Mouse (Mus musculus): ENCODE measurements at regions not wholly inside any gene's neighbourhood (a gene's known extent, or its start where the extent isn't known, plus 50 kb on each side); places are given as distances from the start of the nearest gene placed in this dataset.

DNA sequence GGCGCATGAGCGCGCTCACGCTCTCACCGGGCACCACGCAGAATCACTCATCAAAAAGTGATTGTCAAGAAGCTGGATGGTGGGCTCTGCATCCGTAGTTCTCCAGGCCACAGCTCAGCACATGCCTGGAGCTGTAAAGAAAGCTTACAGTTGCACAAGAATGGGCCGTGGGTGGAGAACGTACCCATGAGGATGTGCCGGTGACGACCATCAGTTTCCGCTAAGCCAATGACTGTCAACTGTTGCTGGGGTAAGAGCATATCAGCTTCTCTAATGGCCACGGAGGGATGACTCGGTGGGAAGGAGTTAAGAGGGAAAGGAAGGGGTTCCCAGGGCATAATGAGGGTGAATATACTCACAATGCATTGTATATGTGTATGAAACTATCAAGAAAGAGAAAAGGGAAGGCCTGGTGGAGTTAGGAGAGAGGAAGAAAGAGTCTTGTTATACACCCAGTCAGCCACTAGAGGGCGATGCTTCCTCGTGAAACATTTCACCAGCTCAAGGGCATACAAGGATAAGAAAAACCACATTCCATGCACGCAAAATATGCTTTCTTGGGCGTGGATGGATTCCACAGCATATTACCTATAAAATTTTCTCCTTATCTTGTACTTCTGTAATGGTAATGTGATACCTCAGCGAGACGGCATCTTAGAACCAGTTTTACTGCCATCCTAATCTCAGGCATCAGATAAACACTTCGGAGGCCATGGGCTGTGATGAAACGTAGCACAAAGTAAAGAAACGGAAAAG is 50.4 kb upstream of the Plet1 start:
- Histone ChIP-seq H3K36me3 (ENCODE audit: control insufficient read depth, insufficient read depth, low read length) (no peaks in the 10 kb centered on the region), H3K27me3 (ENCODE audit: control insufficient read depth, insufficient read depth, low read length) (no peaks in the 10 kb centered on the region), H3K27ac (ENCODE audit: control insufficient read depth, insufficient read depth, low read length) (no peak overlapping the region), H3K4me3 (ENCODE audit: control insufficient read depth, insufficient read depth, low read length) (no peak overlapping the region), H3K4me1 (replicated peaks; ENCODE audit: control insufficient read depth, insufficient read depth, low read length) (no peaks in the 10 kb centered on the region)
- WGBS = 65% methylated on average over 23 of the region's 23 CpGs
- DNase-seq = peak; percentile 61
- no peak for TF ChIP-seq POLR2A (IDR thresholded peaks at IDR 0.05; ENCODE audit: control insufficient read depth, extremely low read depth, insufficient read depth, low read length, poor library complexity)
- 0 out of 2 replicates have a peak, but pooled peaks have one; percentile 32 for TF ChIP-seq CTCF (IDR thresholded peaks at IDR 0.05; ENCODE audit: borderline replicate concordance, control insufficient read depth, extremely low read depth, insufficient read depth, low read length, poor library complexity)
